Mouse (Mus musculus): Measurements from ENCODE around the gene Zbtb8a.
"Not testable (repeated sequence)": the region's sequence is repeated elsewhere in the genome, so short reads cannot be mapped to it uniquely, and the experiment has no call there.

Gene Zbtb8a

DNA sequence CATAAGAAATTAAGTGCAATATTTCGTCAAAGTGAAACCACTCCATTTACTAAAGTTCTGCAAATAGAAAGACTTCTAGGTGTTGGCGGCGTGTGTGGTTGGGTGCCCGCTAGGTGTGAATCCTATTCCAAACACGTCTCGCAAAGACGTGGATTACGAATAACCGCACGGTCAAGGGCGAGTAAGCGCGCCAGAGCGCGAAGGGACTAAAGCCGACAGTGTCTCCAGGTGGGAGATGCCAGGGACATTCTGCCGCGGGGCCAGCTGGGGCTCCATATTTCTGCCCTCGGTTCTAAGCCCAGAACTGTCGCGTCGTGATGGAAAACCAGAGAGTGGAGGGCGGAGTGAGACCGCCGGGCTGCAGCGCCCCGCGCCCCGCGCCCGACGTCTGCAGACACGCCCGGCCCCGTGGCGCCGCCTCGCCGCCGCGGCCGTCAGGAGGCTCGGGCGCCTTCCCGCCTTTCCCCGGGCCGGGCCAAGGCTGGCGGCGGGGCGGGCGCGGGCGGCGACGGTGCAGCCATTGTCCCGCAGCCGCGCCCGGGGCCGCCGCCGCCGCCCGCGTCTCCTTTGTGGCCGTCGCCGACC lies 863 bp downstream of the Zbtb8a start:
- peak; percentile 66 to 79 for DNase-seq

DNA sequence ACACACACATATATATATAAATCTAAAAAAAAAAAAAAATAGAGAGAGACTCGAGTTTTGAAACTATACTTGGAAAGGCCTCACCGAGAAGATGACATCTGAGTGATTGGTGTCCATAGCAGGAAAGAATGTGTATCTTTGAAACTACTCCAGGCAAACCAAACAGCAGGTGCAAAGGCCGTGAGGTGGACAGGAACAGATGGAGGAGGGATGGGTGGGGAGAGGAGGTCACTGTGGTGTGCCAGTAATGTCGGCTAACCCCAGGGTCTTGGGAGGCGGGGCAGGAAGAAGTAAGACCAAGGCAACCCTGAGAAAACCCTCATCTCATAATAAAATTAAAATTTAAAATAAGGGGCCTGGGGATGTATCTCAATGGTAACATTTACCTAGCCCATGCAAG lies 2.1 kb downstream of the Zbtb8a start:
- no peak for DNase-seq

DNA sequence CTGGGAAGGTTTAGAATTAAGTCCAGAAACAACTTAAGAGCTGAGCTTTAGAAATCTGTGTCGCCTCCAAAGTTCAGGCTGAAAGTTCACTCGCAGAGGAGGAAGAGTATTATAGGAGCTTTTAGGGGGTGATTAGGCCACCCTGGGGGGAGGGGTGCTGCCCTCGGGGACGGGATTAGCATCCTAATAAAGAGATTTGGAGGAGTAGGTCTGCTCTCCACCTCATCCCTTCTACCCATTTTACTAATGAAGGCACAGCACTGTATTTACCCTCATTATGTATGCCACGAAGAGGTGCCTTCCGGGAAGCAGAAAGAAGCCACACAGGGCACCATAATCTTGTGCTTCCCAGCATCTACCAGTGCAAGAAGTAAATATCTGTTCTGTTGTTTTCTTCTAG lies 2.9 kb downstream of the Zbtb8a start:
- no peak for DNase-seq

DNA sequence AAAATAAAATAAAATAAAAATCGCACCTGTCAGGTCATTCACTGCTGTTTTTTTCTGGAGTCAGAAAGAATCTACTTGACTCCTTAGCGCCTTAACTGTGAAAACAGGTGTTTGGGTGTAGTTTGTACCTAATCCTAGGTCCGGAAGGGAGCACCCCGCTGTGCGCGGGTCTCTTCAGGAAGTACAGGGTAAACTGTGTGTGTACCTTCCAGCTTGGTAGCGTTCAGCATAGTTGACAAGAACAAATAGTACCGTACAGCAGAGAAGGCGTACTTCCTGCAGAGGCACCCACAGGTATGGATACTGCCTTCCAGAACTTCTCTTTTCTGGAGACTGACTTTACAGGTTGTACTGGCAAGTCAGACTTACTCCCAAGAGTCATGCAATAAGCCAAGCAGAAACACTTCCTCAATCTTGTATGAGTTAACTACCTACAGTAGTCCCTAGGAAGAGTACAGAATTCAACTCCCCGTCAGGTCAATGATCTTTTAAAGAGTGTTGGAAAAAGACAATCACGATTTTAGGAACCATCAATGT lies 3.6 kb downstream of the Zbtb8a start:
- DNase-seq, result no peak

DNA sequence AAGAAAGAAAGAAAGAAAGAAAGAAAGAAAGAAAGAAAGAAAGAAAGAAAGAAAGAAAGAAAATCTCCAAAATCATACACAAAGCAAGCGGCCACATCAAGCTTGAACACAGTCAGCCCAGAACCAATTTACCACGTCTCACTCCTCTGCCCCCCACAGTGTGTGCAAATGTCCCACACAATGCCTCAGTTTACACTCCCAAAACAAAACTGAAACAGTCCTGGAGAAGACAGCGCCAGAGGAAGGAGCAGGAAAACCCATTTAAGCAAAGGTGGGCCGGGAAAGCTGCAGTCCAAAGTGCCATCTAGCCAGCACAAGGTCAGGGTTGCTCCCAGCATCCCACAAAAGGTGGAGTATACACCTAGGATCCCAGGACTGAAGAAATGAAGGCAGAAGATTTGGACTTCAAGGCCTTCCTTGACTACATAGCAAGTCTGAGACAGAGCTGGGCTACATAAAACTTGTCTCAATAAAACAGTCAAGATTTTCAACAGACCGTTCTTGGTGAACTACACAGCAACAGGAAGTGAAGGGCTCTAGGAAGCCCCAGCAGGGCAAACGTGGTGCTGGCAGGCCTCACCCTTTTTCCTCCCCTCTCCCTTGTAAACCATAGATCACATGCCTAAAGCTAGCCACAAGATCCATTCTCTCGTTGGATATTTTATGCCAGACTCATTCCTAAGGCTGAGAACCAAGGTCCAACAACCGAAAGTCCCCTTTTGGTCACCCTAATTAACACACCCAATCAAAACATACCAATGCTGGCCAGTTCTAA lies 4.5 kb downstream of the Zbtb8a start:
- DNase-seq, result no peak

DNA sequence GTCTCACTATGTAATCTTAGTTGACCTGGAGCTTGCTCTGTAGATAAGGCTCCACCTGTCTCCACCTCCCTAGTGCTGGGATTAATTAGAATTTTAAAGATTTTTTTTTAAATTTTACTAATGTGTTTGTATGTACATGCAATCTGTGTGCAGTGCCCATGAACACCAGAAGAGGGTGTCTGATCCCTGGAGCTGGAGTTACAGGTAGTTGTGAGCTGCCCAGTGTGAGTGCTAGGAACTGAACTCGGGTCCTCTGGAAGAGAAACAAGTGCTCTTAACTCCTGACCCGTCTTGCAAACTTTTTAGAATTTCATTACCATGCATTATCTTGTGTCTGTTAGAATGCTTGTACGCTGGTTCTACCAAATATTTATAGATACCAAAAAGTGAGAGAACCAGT lies 6.5 kb downstream of the Zbtb8a start:
- no peak for DNase-seq

DNA sequence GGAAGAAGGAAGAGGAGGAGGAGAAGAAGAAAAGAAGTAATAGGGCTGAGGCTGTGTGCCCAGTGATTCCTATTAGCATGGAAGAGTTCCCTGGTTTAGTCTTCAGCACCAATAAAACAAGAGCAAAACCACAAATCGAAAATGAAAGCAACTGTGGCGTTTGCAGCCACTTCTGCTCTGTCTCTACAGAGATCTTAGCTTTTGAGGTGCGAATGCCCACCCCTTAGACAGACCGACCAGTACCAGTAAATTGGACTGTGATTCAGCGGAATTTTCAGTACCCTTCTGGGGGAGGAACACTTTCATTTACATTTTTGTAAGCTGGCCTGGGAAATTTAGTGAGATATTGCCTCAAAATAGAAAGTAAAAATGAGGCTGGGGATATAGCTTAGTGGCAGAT lies 12.7 kb downstream of the Zbtb8a start:
- DNase-seq, result no peak

DNA sequence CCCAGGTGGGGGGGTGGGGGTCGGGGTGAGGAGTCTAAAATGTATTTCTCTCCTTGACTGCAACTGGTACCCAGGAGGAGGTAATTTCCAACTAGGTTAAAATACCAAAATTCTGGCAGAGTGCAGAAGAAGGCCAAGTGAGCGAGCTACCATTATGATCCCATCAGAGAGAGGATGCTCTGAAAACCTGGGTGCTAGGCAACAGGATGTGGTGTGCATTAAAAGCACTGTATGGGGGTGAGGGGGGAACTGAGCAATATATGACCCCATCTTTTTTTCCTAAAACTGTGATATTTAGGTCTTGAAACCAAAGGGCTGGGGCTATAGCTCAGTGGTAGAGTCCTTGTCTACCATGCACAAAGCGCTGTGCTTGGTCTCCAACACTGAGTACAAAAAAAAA lies 13.5 kb downstream of the Zbtb8a start:
- DNase-seq, result no peak

DNA sequence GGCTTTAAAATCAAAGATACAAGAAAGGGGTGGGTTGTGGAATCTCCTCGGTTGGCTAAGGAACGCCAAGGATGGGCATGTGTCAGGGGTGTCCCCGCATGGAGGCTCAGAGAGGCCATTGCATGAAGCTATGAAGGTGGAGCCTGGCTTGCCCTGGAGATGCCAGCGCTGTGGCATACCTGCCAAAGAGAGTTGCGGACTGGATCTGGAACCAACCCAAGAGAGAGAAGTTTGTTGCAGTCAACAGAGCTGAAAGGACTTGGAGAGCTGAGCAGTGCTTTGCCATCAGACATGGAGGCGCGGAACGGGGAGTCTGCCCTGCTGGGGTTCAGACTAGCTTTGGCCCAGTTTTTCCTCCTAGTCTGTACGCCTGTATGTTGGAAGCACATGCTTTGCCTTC lies 14.5 kb downstream of the Zbtb8a start:
- no peak for DNase-seq

DNA sequence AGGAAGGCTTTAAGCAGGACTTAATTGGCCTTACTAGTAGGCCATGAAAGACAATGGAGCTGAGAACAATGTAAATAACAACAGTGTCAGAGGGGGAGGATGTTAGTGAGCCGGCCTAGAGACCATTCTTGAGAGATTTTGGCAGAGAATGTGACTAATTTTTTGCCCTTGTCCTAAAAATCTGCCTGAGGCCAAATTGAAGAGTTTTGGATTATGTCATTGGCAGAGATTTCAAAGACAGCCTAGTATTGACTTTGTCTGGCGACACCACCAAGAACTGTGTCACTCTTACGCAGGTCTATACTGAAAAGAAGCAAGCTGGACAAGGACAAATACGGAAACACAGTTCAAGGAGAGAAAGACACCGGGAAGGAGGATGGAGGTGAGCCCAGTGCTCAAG lies 15.1 kb downstream of the Zbtb8a start:
- DNase-seq, result no peak

DNA sequence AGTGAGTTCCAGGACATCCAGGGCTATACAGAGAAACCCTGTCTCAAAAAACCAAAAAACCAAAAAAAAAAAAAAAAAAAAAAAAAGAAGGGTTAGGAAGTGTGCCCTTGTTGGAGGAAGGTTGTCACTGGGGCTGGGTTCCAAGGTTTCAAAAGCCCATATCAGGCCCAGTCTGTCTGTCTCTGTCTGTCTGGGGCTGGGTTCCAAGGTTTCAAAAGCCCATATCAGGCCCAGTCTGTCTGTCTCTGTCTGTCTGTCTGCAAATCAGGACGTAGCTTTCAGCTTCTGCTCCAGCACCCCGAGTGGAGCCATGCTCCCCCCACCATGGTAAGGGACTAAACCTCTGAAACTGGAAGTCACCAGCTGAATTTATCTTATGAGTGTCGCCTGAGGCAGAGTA lies 15.7 kb downstream of the Zbtb8a start:
- not testable (repeated sequence) for DNase-seq

DNA sequence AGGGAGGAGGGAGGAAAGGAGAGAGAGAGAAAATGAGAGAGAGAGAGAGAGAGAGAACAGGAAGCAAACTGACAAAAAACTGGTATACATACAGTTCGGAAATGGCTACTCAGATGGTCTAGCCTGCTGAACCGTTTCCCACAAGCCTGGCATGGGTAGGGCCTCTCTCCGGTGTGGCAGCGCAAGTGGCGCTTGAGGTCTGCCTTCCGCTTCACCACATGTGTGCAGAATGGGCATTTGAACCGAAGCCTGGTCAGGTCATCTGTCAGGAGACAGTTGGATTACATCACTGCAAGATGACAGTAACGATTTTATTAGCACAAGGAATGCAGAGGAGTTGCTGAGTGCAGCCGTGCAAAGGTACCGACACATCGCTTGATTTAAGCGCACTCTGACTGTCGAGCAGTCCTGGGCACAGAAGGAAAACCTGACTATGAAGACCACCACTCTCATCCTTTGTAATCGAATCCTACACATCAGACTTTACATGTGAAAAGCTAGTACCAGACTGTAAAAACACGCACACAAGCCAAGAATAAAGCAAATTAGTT lies 20.2 kb downstream of the Zbtb8a start:
- no peak for DNase-seq

DNA sequence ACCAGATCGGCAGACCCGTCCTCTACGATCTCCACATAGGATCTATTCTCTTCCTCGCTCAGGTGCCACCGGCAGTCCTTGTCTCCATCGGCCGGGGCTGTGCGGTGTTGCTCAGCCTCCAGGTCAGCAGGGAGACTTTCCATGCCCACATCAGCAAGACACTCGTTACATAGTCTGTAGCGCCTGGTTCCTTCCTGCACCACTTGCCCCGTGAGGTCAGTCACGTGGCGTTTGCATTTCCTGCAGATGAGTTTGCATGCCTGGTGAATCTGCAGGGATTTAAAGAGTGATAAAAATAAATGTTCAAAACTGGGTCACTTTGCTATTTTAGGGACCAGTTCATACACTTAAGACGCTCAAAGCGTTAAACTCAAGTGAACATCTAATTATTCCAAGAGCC lies 23.7 kb downstream of the Zbtb8a start:
- DNase-seq, result no peak

DNA sequence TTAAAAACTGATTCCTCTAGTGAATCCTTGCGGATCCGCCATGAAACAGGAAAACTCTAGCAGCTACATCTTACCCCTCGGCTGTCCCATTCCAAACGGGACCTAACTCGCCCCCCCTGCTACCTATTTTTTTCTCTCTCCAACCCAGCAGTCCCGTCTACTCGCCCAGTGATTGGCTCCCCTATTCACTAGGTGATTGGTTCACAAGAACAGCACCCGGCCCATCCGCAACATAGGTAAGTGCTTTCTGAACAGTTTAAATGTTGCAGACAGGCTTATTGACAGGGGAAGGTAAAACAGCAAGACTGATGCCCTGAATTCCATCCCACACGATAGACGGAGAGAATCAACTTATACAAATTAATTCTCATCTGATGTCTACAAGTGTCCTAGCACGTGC lies 24.7 kb downstream of the Zbtb8a start:
- DNase-seq, result no peak

DNA sequence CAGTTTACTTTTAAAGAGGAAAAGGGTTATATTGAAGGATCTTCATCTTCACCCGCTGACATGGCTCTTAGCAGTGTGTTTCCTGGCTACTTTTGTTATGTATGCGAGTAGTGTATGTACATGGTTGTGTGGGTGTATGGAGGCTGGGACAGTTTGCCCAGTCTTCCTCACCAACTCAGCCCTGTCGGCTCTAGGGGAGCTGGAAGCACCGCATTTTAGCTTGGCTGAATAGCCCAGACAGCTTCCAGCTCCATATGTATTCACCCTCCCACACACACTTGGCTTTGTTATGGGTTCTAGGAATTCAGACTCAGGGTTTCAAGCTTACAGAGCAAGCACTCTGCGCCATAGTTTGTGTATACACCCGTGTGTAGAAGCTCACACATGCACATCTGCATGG lies 26.8 kb downstream of the Zbtb8a start:
- no peak for DNase-seq

DNA sequence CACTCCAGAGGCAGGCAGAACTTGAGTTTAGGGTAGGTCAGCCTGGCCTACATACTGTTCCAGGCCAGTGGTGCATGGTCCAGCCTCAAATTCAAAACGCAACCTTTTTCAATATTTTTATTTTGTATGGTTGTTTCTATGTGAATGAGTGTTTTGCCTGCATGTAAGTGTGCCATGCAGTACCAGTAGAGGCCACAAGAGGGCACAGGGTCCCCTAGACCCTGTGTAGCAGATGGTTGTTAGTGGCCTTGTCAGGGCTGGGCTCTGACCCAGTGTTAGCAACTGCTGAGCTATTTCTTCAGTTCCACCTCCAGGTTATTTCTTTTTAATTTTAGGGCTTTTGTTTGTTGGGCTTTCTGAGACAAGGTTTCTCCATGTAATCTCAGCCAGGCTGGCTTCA lies 27.3 kb downstream of the Zbtb8a start:
- DNase-seq, result peak; percentile 62 to 76

DNA sequence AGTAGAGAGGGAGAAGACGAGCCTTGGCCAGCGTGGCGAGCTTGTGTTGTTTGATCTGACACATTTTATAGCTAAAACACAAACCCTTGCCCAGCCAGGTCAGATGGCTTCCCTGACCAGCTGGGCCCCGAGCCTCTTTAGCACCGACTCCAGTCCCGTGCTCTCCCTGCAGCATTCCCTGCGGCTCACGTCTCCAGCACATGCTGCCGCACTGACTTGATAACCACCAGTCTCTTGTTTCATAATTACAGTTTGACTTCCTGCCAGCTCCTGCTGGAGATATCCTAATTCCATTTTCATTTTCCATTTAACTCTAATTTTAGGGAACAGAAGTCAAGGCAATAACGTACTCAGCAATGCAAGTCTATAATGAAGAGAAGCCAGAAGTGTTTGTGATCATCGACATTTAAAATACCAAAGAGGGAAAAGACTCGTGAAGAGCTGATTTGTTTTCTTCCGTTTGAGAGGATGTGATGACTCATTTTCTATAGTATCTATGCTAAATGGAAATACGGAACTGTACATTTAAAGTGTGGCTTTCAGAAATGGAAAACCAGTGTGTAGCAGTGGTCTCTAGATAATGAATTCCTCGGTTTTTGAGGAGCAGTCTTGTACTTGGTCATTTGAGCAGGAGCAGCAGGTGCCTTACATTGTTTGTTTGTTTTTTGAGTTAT lies 31.3 kb downstream of the Zbtb8a start:
- DNase-seq, result peak in 1 of 2 experiments; percentile 38

DNA sequence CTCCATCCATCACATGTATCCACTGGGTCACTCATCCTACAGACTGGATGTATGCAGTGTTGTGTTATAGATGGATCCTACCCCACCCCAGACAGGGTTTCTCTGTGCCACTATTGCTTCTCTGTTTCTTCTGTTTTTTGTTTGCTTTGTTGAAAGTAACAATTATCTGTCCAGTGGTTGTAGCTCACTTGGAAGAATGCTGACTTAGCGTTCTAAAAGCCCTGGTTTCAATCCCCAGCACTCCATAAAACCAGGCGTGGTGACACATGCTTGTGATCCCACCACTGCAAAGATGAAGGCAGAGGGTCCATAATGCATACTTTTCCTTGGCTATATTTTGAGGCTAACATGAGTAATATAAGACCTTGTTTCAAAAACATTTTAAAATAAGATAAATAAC lies 35.2 kb downstream of the Zbtb8a start:
- DNase-seq, result no peak

DNA sequence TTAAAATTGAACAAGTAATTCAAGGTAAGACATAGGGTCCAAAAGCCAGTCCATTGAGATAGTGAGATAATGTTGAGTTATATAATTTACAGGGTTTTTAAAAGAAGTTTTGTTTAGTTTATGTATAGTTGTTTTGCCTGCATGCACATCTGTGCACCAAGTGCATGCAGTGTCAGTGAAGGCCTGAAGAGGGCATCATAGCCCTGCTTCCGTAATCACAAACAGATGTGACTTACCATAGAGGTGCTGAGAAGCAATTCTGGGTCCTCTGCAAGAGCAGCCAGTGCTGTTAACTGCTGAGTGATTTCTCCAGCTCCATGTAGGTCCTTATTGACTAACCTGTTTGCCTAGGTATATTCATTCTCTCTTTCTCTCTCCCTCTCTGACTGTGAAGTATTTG lies 36.0 kb downstream of the Zbtb8a start:
- DNase-seq, result no peak

DNA sequence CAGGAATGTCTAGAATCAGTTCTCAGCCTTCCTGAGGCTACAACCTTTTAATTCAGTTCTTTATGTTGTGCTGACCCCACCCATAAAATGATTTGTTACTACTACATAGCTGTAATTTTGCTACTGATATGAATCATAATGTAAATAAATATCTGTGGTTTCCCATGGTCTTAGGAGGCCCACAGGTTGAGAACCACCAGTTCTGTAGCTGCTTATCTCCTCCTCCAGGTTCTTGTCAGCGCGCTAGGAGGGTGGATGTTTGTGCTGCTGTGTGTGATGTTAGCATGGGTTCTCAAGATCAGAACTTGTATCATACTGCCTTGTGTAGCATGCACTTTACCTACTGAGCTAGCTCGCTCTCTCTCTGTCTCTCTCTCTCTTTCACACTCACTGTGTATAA lies 38.2 kb downstream of the Zbtb8a start:
- DNase-seq, result no peak

DNA sequence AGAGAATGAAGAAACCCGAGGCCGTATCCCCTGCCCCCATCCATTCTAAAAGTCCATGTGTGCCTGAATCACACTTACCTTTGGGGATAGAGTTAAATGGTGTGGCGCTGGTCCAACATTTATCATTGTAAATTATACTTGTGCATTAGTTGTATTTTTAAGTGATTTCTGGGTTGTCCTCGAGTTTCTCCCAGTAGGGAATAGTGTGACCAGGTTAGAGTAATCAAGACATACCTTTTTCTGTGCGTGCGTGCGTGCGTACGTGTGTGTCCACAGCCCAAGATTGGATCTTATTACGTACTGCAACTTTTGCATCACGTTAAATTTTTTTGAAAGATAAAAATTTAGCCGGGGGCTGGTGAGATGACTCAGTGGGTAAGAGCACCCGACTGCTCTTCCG lies 41.6 kb downstream of the Zbtb8a start:
- DNase-seq, result no peak

DNA sequence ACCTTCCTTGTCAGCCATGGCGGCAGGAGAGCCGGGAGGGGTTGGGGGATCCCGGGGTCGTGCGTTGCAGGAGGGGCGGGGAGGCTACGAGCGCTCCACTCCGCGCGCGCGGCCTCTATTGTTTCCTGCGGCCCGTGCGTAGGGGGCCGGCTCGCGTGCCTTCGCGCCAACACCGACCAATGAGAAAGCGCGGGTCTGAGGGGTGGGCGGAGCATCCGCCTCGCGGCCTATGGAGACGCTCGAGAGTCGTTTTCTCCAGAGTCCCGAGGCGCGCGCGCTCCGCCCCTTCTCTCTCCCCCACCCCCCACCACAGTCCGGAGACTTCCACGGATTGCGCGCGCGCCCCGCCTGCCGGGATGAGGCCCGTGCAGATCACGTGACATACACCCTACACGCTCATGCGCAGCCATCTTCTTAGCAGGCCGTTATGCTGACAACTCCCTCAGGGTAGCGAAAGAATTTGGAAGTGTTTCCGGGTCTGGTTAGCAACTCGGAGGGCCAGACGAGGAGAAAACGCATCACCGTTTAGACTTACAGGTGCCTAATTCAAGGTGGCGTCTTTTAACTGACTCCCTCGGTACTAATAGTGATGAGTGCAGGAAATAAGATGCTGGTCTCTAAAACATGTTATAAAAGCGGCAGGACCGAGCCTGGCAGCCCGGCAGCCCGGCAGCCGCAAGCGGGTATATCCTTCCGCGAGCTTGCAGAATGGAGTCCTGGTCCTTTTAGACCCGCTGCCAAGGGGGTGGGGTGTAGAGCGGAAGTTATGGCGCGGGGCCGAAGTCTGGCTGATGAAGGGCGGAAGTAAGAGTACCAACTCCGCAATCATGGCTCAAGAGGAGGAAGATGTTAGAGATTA lies 42.5 kb downstream of the Zbtb8a start, which contains the start of the genes Rbbp4 and Zbtb8os:
TSS of gene Rbbp4 (minus strand) at position 155 of the 859 bp plus-strand sequence.
TSS of gene Zbtb8os (plus strand) at position 480 of the 859 bp plus-strand sequence.
- peak; percentile 97 to 99 for DNase-seq
